8 mouse cellular contexts compared by ENCODE assay signal in genomic region chr1:134361857-134362212, GRCm38 (mm10). TPM values are rescaled to one million over a fixed set of nuclear protein-coding genes. Genes with fewer than 3 reads are reported as not detected.
DNase-seq lines count a peak whose midpoint lies in the region; ATAC-seq lines count a peak whose summit lies in the region.

Gene Tmem183a (minus strand): TSS chr1:134361979.

- no peaks in the 10 kb centered on the region for H3K9me3 ChIP-seq in heart, embryonic 13.5 days
- H3K9me3 ChIP-seq in liver, embryonic 12.5 days (replicated peaks) = no peaks in the 10 kb centered on the region
- H3K9me3 ChIP-seq in stomach, embryonic 15.5 days = no peaks in the 10 kb centered on the region

- H3K36me3 ChIP-seq in heart, embryonic 13.5 days = peaks cover 38% of the 10 kb centered on the region
- peaks cover 34% of the 10 kb centered on the region for H3K36me3 ChIP-seq in liver, embryonic 12.5 days
- H3K36me3 ChIP-seq in stomach, embryonic 15.5 days = 0 out of 2 replicates have a peak, but pooled peaks cover 7% of the 10 kb centered on the region

- under 1% methylated on average over 38 of the region's 38 CpGs for WGBS in heart, embryonic 13.5 days
- 2% methylated on average over 38 of the region's 38 CpGs for WGBS in liver, embryonic 12.5 days (ENCODE audit: insufficient replicate concordance)
- WGBS in stomach, embryonic 15.5 days = under 1% methylated on average over 38 of the region's 38 CpGs

- H3K4me2 ChIP-seq in heart, embryonic 13.5 days = peak within 1 kb of the TSS; percentile 93
- H3K4me2 ChIP-seq in liver, embryonic 12.5 days = peak within 1 kb of the TSS; percentile 87
- peak within 1 kb of the TSS; percentile 70 for H3K4me2 ChIP-seq in stomach, embryonic 15.5 days

- H3K9ac ChIP-seq in heart, embryonic 13.5 days = peak within 1 kb of the TSS; percentile 97
- peak within 1 kb of the TSS; percentile 91 for H3K9ac ChIP-seq in liver, embryonic 12.5 days
- peak within 1 kb of the TSS; percentile 60 for H3K9ac ChIP-seq in stomach, embryonic 15.5 days

- H3K27ac ChIP-seq in heart, embryonic 13.5 days (replicated peaks) = peak within 1 kb of the TSS; percentile 81
- H3K27ac ChIP-seq in liver, embryonic 12.5 days = peak within 1 kb of the TSS; percentile 92
- peak within 1 kb of the TSS; percentile 78 for H3K27ac ChIP-seq in stomach, embryonic 15.5 days

- ATAC-seq in erythroid progenitor cell, adult 5-6 weeks (replicated peaks; ENCODE audit: low FRiP score, poor library complexity, severe bottlenecking) = peak; percentile 99
- peak; percentile 97 for ATAC-seq in heart, embryonic 13.5 days (ENCODE audit: extremely low read depth, insufficient number of reproducible peaks, low FRiP score, low TSS enrichment)
- peak; percentile 97 for ATAC-seq in liver, embryonic 12.5 days
- ATAC-seq in stomach, embryonic 15.5 days (ENCODE audit: insufficient read depth, low FRiP score, low read depth) = peak; percentile 95

- peak; percentile 97 for DNase-seq in CD4-positive helper T cell, adult 2 months (ENCODE audit: low read depth, low spot score)
- peak; percentile 85 for DNase-seq in brain, embryonic 18.5 days (ENCODE audit: low read depth, low spot score)
- DNase-seq in kidney, postnatal 10 days = peak; percentile 98
- peak; percentile 93 to 95 for DNase-seq in natural killer cell, adult 2 months (ENCODE audit: low spot score in 2 of 2)

- H3K4me3 ChIP-seq in heart, embryonic 13.5 days = peak within 1 kb of the TSS; percentile 97
- peak within 1 kb of the TSS; percentile 90 for H3K4me3 ChIP-seq in liver, embryonic 12.5 days
- H3K4me3 ChIP-seq in stomach, embryonic 15.5 days (replicated peaks) = peak within 1 kb of the TSS; percentile 72

- peaks cover 20% of the 10 kb centered on the region for H3K4me1 ChIP-seq in heart, embryonic 13.5 days
- peaks cover 37% of the 10 kb centered on the region for H3K4me1 ChIP-seq in liver, embryonic 12.5 days
- peaks cover 5% of the 10 kb centered on the region for H3K4me1 ChIP-seq in stomach, embryonic 15.5 days

- no peaks in the 10 kb centered on the region for H3K27me3 ChIP-seq in heart, embryonic 13.5 days (replicated peaks)
- no peaks in the 10 kb centered on the region for H3K27me3 ChIP-seq in liver, embryonic 12.5 days (replicated peaks)
- H3K27me3 ChIP-seq in stomach, embryonic 15.5 days (replicated peaks) = no peaks in the 10 kb centered on the region

RNA-seq across cellular contexts. Expression of gene Tmem183a, which starts in this region (rescaled TPM):
- 52.0 and 62.3 TPM in 2 replicates for total RNA-seq in erythroid progenitor cell, adult 5-6 weeks (2015; ENCODE audit: low replicate concordance)
- 72.4 and 84.7 TPM in 2 replicates for total RNA-seq in erythroid progenitor cell, adult 5-6 weeks (2017; ENCODE audit: low replicate concordance)
- 54.0 and 63.0 TPM in 2 replicates for polyA plus RNA-seq in heart, embryonic 13.5 days (2015; fragmentation: Nextera tagmentation; extraction: Ambion mirVana)
- 62.9 and 69.7 TPM in 2 replicates for polyA plus RNA-seq in liver, embryonic 12.5 days (2016; fragmentation: Nextera tagmentation; extraction: Ambion mirVana)
- 85.8 and 90.6 TPM in 2 replicates for polyA plus RNA-seq in stomach, embryonic 15.5 days (2015; fragmentation: Nextera tagmentation; extraction: Ambion mirVana)

Comparison
In these comparisons a context has a peak if more than half of its experiments do, and no peak if none do; other contexts are left out.
1. Peak in every context shown above with its lines: DNase-seq, ATAC-seq, H3K4me3 ChIP-seq and H3K27ac ChIP-seq.